Mouse (Mus musculus) forebrain, embryonic 16.5 days (tissue): ENCODE results near the gene Magoh. TPM values are rescaled to one million over a fixed set of nuclear protein-coding genes. Genes with fewer than 3 reads are reported as not detected.

Experiments
- ATAC-seq: fragments of 200-750 bp; cut with Nextera tagmentation; 2 replicates; pipeline ENCODE4 v1.8.0; 2017; ENCODE audit warnings: mild to moderate bottlenecking, moderate library complexity
- H3K27ac ChIP-seq: fragments of 300-500 bp; sonication (generic); 2 replicates; pipeline ENCODE4 v1.5.1; 2014; ENCODE audit warnings: low read length, control low read depth
- H3K27me3 ChIP-seq: fragments of 300-500 bp; sonication (generic); replicated peaks from 2 replicates; pipeline ENCODE4 v1.6.1; 2014; ENCODE audit warnings: low read length; ENCODE audit not compliant: control insufficient read depth, insufficient read depth
- H3K36me3 ChIP-seq: fragments of 300-500 bp; sonication (generic); 2 replicates; pipeline ENCODE4 v1.6.1; 2014; ENCODE audit not compliant: control insufficient read depth, insufficient read depth
- H3K4me1 ChIP-seq: fragments of 300-500 bp; sonication (generic); replicated peaks from 2 replicates; pipeline ENCODE4 v1.6.1; 2014; ENCODE audit warnings: low read length; ENCODE audit not compliant: control insufficient read depth, insufficient read depth
- H3K4me2 ChIP-seq: fragments of 300-500 bp; sonication (generic); 2 replicates; pipeline ENCODE4 v1.6.1; 2014; ENCODE audit warnings: mild to moderate bottlenecking, low read length, control low read depth
- H3K4me3 ChIP-seq: fragments of 300-500 bp; sonication (generic); replicated peaks from 2 replicates; pipeline ENCODE4 v1.5.1; 2014; ENCODE audit warnings: mild to moderate bottlenecking, low read length, control low read depth
- H3K9ac ChIP-seq: fragments of 300-500 bp; sonication (generic); replicated peaks from 2 replicates; pipeline ENCODE4 v1.6.1; 2014; ENCODE audit warnings: low read depth, low read length, control low read depth
- H3K9me3 ChIP-seq: fragments of 300-500 bp; sonication (generic); 2 replicates; pipeline ENCODE4 v1.6.1; 2016; ENCODE audit warnings: low read length; ENCODE audit not compliant: control insufficient read depth
- WGBS: fragments of 180-500 bp; shearing (Covaris S2); extraction: QIAGEN DNeasy Blood & Tissue Kit; methylation state at CpG from one replicate; pipeline ENCODE4 v1.1.7; 2014; 5-methylcytosine and 5-hydroxymethylcytosine counted together
- polyA plus RNA-seq: library from polyadenylated mRNA; unstranded; fragments of >200 nt; fragmentation: Nextera tagmentation; extraction: Ambion mirVana; gene quantifications from 2 replicates; pipeline ENCODE4 v1.2.1, GENCODE M21; 2015

Magoh gene
- polyA plus RNA-seq, 1 experiment from 2014 or later: 118 TPM

DNA sequence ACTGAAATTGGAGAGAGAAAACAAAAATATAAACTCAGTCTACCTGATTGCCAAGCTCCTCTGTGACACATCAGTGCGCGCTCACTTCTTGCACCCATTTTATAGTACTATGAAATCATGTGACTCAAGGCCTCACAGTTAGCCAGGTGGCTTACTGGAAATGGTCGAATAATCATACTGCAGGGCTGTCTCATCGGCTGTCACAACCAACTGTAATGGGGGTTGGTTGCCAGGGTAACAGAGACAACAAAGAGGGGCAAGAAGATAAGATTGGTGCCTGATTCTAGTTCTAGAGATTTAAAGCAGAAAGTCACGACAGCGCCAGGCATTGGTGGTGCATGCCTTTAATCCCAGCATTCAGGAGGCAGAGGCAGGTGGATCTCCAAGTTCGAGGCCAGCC is 20.6 kb upstream of the Magoh start:
- no peak for ATAC-seq
- Histone ChIP-seq H3K9me3 (no peaks in the 10 kb centered on the region), H3K27me3 (no peaks in the 10 kb centered on the region), H3K36me3 (peaks cover 60% of the 10 kb centered on the region), H3K9ac (no peak overlapping the region), H3K4me2 (no peak overlapping the region), H3K4me1 (no peaks in the 10 kb centered on the region), H3K4me3 (no peak overlapping the region), H3K27ac (no peak overlapping the region)
- WGBS: 83% methylated on average over 7 of the region's 7 CpGs

DNA sequence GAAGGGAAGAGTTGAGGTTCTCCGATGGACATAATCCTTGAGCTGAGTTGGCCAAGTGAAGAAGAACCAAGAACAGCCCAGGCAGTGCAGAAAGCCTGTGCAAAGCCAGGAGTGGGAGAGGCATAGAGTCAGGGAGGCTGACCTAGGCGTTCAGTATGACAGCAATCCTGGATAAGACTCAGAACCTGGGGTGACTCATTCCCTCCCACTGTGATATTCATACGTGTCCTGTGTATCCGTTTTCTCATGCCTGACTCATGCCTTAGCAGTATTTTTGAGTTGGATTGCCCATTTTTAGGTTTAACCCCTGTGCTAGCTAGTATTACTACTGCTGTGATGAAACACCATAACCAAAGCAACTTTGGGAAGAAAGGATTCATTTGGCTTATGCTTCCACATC is 14.7 kb upstream of the Magoh start:
- Histone ChIP-seq H3K27me3 (no peaks in the 10 kb centered on the region), H3K27ac (no peak overlapping the region), H3K4me3 (no peak overlapping the region), H3K4me1 (no peaks in the 10 kb centered on the region), H3K9me3 (no peaks in the 10 kb centered on the region), H3K9ac (no peak overlapping the region), H3K4me2 (no peak overlapping the region), H3K36me3 (peaks cover 38% of the 10 kb centered on the region)
- no peak for ATAC-seq
- 92% methylated on average over 4 of the region's 4 CpGs for WGBS

DNA sequence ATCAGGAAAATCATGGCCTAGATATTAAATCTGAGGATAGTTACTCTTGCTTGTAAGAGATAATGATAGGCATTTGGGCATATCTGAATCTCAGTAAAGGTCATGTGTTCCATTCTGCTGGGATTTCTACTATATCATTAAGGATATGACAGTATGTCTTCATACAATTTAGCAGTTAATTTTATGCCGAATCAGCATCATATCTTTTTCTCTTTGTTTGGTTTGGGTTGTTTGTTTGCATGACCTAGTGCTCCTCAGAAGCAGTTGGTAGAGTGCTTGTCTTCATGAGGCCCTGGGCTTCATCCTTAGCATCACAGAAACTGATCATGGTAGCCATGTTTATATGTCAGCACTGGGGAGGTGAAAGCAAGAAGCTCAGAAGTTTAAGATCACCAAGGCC is 2.1 kb downstream of the Magoh start:
- WGBS: 100% methylated on average over 1 of the region's 1 CpGs
- Histone ChIP-seq H3K4me1 (peaks cover 14% of the 10 kb centered on the region), H3K27ac (no peak overlapping the region), H3K4me3 (no peak overlapping the region), H3K36me3 (peaks cover 24% of the 10 kb centered on the region), H3K4me2 (no peak overlapping the region), H3K27me3 (no peaks in the 10 kb centered on the region), H3K9ac (no peak overlapping the region), H3K9me3 (no peaks in the 10 kb centered on the region)
- no peak for ATAC-seq

DNA sequence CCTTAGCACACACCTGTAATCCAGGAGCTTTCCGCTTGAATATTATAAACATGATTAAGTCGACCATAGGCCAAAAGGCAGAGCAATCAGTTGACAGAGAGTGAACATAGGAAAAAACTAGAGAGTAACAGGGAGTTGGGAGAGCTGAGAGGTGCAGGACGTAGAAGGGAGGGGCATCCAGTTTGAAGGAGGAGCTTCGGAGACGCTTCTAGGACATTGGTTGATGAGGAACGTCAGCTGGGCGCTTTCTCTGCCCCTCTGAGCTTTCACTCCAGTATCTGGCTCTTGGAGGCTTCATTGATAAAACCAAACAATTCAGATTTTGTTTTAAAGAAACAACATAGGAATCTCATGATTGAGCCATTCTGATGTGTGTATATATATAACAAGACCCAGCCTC is 6.8 kb downstream of the Magoh start:
- H3K27ac ChIP-seq: no peak overlapping the region
- H3K27me3 ChIP-seq: no peaks in the 10 kb centered on the region
- H3K36me3 ChIP-seq: peaks cover 24% of the 10 kb centered on the region
- no peak overlapping the region for H3K9ac ChIP-seq
- 76% methylated on average over 7 of the region's 7 CpGs for WGBS
- peaks cover 13% of the 10 kb centered on the region for H3K4me1 ChIP-seq
- ATAC-seq: no peak
- H3K9me3 ChIP-seq: no peaks in the 10 kb centered on the region
- no peak overlapping the region for H3K4me2 ChIP-seq
- no peak overlapping the region for H3K4me3 ChIP-seq

DNA sequence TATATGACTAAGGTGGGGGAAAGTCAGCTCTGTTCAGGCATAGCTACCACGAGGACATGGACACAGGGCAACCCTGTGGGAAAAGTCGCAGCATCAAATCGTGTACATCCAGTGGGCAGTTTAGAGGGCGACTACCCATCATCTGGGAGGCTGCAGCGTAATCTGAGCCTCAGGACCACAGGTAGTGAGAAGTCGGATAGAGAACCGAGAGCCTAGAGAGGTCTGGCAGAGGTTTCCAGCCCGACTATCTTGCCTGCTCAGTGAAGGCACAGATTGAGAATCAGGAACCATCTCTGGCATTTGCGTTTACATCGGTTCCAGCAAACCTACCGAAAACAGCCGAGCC is 9.8 kb downstream of the Magoh start:
- Histone ChIP-seq H3K9ac (peak overlapping the region; percentile 74), H3K36me3 (peaks cover 18% of the 10 kb centered on the region), H3K4me2 (peak overlapping the region; percentile 77), H3K27me3 (no peaks in the 10 kb centered on the region), H3K27ac (peak overlapping the region; percentile 88), H3K4me1 (peaks cover 13% of the 10 kb centered on the region), H3K9me3 (no peaks in the 10 kb centered on the region), H3K4me3 (peak overlapping the region; percentile 51)
- WGBS: under 1% methylated on average over 12 of the region's 12 CpGs
- peak; percentile 39 for ATAC-seq

DNA sequence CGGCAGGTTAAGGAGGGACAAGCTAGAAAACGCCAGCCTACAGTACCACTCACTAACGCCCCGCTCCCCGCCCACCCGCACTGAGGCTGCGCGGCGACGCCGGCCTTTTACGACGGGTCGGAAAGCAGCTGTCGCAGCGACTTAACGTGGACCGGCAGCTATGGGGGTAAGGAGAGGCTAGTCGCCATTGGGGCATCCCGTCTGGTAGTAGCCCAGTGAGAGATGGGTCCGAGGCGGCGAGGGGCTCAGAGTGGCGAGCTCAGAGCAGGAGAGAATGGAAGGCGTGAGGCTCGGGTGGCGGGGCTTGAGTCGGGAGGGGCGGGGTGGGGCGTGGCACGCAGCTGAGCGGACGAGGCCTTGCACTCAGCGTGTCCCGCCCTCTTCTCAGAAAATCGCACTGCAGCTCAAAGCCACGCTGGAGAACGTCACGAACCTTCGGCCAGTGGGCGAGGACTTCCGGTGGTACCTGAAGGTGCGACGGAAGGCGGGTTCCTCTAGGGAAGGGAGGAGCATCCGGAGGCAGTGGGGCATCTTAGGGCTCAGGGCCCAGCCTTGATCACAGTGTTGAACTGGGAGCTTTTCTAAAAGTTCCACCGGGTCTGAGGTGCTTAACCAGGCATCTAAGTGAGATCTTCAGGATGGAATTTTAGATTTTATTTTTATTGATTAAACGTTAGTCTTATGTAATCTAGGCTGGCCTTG is 10.3 kb downstream of the Magoh start, which contains the start of gene 0610037L13Rik:
0610037L13Rik (plus strand) TSS at position 83 of the 702 bp plus-strand sequence.
- peaks cover 13% of the 10 kb centered on the region for H3K4me1 ChIP-seq
- H3K9ac ChIP-seq: peak within 1 kb of the TSS; percentile 74
- peak within 1 kb of the TSS; percentile 88 for H3K27ac ChIP-seq
- H3K36me3 ChIP-seq: peaks cover 15% of the 10 kb centered on the region
- no peaks in the 10 kb centered on the region for H3K27me3 ChIP-seq
- 0% methylated on average over 45 of the region's 48 CpGs for WGBS
- H3K4me2 ChIP-seq: peak within 1 kb of the TSS; percentile 77
- H3K4me3 ChIP-seq: peak within 1 kb of the TSS; percentile 51
- no peaks in the 10 kb centered on the region for H3K9me3 ChIP-seq
- peak; percentile 96 for ATAC-seq

DNA sequence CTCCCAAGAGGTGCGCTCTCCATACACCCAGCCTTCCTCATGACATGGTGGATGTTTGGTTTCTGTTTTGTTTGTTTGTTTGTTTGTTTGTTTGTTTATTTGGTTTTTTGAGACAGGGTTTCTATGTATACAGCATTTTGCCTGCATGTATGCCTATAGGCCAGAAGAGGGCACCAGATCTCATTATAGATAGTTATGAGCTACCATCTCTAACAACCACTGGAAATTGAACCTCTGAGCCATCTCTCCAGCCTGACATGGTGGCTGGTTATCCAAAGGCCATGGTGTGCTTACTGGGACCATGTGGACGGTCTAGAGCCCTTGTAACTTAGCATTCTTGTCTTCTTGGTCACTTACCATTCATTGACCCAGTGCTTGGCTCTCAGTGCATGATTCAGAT is 13.1 kb downstream of the Magoh start:
- H3K36me3 ChIP-seq: peaks cover 18% of the 10 kb centered on the region; the same call in 1 of the 2 replicates
- no peak overlapping the region for H3K4me3 ChIP-seq
- no peak overlapping the region for H3K27ac ChIP-seq
- H3K4me2 ChIP-seq: no peak overlapping the region
- peaks cover 13% of the 10 kb centered on the region for H3K4me1 ChIP-seq
- no peaks in the 10 kb centered on the region for H3K27me3 ChIP-seq
- H3K9ac ChIP-seq: no peak overlapping the region
- 86% methylated on average over 2 of the region's 2 CpGs for WGBS
- no peak for ATAC-seq
- no peaks in the 10 kb centered on the region for H3K9me3 ChIP-seq

DNA sequence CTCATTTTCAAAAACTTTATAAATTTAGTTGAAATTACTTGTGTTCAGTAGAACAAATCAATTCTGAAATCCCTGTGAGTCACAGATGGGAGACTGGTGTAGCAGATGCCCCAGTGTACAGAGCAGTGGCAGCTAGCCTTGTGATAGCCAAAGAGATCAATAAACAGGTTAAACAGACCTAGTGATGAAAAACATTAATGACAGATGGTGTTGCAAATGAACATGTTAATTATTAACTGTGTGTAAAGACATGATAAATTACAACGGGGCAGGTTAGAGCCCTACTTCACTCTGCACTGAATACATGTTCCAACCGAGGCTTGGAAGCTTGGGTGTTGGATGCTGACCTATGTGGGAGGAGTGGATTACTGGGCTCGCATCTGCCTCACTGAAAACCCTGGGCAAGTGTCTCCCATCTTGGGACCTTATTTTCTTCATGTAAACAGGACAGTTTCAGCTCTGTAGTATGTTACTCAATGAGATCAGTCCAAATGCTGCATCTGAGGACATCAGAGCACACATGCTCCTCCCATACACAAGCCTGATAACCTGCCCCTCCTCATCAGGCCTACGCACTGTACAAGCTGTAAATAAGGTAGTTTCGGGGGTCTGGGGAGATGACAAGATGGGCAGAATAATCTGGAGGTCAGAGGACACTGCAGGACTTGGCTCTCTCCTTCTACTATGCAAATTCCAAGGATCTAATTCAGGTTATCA is 19.8 kb downstream of the Magoh start:
- ATAC-seq: no peak
- Histone ChIP-seq H3K4me2 (no peak overlapping the region), H3K4me3 (no peak overlapping the region), H3K9ac (no peak overlapping the region), H3K27me3 (no peaks in the 10 kb centered on the region), H3K27ac (no peak overlapping the region), H3K36me3 (peaks cover 12% of the 10 kb centered on the region; the same call in 1 of the 2 replicates), H3K4me1 (no peaks in the 10 kb centered on the region), H3K9me3 (no peaks in the 10 kb centered on the region)
- 79% methylated on average over 5 of the region's 5 CpGs for WGBS

DNA sequence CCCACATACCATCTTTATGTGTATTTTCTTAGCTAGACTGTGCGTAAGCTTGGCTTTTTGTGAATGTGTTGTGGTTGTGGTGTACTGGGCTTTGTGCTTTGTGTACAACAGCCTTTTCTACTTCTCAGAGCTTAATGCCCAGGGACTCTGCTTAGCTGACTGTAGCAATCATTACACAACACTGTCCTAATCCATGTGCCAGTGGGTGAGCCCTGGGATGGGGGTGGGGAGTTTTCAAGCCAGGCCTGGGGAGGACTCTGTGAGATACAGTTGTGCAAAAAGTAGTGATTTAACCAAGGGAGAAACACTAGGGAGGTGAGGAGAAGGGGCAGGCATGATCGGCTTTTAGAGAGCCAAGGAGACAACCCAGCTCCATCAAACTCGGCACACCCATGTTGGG is 20.7 kb downstream of the Magoh start:
- H3K36me3 ChIP-seq: peaks cover 12% of the 10 kb centered on the region; the same call in 1 of the 2 replicates
- no peak overlapping the region for H3K4me2 ChIP-seq
- ATAC-seq: no peak
- no peaks in the 10 kb centered on the region for H3K27me3 ChIP-seq
- H3K4me1 ChIP-seq: no peaks in the 10 kb centered on the region
- H3K9ac ChIP-seq: no peak overlapping the region
- H3K27ac ChIP-seq: no peak overlapping the region
- 94% methylated on average over 3 of the region's 3 CpGs for WGBS
- H3K4me3 ChIP-seq: no peak overlapping the region
- no peaks in the 10 kb centered on the region for H3K9me3 ChIP-seq
